Mouse (Mus musculus) brain, adult 2 months (tissue): ENCODE measurements at regions not wholly inside any gene's neighbourhood (a gene's known extent, or its start where the extent isn't known, plus 50 kb on each side); places are given as distances from the start of the nearest gene placed in this dataset.

Experiments
- DNase-seq: peaks from one replicate; pipeline ENCODE4 v3.0.0; 2011; ENCODE audit warnings: low read depth, low spot score

DNA sequence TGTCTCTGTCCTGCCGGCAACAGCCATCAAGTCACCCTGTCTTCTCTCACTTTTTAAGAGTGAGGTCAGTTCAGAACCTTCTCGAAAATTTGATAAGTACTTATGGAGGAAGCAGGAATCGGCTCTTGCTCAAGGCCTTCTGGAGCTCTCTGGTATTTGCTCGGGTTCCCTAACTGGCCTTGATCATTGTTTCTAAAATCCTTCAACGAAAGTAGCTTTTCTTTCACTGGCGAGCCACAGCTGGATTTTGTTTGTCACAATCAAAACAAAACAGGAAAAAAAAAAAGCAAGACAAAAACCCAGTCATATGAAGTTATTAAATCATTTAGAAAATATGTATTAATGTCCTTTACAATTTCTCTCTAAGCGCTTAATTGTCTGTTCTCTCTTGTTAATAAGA, 156.6 kb upstream of the Tex13c2 start:
- DNase-seq, result no peak

DNA sequence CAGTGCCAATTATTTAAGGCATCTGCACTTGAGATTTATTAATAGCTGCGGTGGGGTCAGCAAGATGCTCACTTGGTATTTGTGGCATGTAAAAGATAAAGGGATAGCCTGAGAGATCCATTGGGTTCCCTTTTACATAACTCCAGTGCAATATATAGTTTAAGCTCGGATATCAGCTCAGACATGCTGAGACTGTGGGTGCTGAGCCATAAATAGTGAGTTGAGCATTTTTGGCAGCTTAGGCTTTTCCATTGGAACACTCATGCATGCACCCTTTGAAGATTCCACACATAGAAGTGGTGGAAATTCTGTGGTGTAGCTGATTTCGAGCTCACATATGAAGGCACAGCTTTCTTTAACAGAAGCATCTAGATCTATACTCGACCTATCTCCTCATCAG, 155.9 kb upstream of the Tex13c2 start:
- DNase-seq, result peak; percentile 72

DNA sequence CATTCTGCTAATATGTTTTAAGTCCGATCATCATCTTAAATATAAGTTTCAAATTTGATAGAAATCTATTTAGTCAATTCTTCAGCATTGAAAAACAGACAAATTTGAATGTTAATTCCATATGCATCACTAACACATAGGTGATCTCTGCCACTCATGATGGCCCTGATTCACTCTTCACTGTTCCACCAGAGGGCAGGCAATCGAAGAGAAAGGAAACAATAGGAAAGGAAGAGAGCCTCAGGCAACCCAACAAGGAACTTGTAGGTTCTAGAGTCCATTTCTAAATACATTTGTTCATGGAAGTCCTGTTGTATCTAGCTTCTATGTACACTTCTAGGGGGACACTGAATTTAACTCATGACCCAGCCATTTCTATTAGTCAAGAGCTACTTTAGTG, 154.7 kb upstream of the Tex13c2 start:
- no peak for DNase-seq

DNA sequence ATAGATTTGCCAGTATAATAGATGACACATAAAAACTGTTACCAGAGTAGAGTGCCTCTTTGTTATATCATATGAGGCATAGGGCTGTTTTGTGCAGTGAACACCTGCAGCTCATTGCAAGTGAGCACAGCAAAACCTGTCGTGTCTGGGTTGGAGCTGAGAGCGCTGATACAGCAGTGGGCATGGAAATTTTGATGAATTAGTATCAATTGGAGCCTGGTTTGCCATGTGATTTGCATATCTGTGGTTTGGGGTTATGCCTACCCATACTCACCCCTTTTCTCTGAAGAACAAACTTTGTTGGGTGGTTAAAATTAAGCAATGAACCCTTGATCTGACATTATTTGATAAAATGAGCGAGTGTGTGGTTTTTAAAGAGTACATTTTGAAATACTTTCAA, 152.7 kb upstream of the Tex13c2 start:
- no peak for DNase-seq

DNA sequence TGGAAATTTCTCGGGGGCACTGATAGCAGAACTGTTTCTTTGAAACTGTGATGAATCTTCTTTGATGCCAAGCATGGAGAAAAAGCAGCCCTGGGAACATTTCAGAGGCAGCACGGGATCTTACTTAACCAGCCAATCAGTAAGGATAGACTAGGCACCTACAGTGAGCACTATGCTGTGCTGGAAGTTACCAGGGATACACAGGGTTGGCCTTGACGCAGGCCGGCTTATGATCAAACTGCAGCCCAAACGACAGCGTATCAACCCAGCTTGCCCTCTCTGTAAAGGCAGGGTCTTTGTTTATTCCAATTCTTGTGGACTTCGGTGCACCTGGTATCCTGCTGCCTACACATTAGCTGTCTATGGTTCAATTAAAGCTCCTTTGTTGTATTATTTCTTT, 147.1 kb upstream of the Tex13c2 start:
- DNase-seq, result no peak

DNA sequence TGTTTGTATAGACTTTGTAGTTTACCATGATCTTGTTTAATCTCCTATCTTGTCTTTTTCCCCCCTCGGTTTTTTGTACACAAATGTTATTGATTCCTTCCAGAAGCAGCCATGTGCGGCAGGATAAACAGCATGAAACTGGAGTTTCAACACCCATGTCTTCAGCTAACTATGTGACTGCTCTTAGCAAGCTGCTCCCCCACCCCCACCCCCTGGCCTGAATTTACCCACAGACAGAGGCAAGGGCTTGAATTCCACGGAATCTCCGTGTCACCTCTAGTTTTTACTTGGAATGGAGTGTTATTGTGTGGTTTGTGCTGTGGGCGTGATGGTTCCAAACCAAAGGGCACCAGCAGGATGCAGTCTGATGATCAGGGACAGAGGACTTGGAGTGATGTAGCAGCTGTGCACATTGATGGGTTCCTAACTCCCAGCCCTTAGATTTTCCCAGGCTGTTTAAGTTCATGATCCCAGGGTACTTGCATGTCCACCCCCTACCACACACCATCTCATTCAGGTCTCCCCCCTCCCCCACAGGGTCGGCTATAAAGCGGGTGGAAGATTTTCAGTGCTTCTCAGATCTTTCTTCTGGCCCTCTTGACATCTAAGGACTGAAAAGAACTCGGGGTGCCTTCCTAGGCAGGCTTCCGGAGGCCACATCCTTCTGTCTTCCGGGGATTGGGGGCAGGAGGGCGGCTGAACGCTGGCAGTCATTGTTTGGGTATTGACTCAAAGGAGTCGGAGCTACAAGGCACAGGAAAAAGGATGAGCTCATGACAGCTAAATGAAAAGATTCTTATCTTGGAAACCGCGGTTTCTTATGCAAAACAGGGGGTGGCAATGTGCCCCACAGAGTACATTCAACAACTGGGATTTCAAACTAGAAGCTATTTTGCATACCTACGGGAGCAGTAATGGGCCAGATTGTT, 146.3 kb upstream of the Tex13c2 start:
- DNase-seq, result peak; percentile 26

DNA sequence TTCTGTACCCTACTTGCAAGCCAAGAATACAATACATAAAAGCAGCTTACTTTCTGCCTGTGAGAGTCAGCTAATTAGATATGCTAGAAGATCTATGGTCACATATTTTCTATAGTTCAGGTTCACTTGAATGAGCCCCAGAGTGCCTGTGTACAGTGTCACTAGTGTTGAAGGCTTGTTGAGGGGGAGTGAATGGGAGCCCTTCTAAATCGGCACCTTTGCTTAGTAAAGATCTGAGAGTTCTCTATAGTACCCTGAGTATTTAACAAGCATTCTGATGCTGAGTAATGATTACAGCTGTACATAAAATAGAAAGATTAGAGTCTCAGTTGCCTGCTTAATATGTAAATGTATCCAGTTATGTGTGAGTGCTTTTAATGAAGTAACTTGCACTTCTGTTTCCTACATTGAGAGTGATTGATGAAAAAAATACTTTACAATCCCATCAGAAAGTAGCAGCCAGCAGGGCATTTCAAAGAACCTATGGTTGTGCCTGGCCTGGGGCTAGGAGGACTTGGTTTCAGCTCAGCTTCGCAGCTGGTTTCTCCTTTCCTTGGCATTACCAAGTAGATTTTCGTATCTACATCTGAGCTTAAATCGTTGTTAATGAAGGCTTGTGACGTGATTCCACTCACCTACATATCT, 136.8 kb upstream of the Tex13c2 start:
- DNase-seq, result no peak

DNA sequence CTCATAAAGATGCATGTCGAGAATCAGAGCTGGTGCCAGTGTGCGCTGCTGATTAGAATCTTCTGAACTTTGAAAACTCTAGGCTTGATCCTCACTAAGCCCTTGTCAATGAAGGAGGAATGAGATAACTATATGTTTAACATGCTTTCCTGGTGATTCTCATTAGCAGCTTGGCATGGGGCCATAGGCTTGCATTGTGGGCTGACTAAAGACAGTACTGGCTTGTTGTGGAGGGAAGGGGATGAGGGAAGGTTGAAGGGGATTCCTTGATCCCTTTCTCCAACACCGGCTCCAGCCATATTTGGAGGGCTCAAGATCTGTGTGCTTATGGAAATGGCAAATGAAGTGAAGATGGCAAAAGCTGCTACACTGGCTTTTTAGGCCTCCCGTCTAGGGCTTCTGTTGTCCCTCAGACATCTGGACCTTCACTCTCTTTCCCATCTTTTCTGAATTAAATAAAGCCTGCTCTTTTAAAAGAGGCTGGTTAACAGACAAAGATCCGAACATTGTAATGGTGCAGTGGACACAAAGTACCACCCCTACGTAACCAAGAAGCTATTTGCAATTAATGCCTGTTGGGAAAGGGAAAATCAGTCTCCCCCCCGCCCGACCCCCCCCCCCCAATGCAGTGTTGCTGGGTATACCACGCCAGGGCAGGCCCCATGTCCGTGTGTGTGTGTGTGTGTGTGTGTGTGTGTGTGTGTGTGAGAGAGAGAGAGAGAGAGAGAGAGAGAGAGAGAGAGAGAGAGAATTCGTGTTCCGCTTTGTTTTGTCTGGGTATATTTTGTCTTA, 129.9 kb upstream of the Tex13c2 start:
- DNase-seq, result no peak

DNA sequence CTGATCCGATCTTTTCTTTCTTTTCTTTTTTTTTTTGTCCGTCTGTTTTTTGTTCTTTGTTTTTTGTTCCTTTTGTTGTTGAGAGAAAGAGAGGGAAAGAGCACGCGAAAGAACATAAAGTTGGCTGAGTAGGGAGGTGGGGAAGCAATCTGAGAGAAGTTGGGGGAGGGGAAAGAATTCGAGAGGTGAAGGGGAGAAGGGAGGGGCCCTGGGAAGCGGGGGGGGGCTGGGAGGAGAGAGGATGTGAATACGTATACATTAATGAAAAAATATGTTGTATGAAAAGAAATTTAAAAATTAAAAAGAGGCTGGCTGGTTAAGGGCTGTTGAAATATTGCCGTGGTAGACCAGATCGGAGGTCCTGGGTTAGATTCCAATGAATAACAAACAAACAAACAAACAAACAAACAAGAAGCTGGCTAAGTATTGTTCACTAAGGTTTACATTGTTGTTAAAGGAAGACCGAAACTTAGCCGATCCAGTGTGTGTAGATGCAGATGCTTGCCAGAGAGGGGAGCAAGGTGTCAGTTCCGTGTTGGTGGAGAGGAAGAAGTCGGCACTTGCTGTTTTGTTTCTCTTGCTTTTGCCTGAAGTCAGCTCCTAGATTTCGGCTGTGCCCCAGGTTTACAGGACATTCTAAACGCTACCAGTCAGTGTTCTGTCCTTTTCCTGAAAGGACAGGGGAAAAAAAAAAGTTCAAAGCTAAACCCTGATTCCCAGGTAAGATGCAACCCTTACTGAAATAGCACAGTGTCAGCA, 129.1 kb upstream of the Tex13c2 start:
- peak; percentile 59 for DNase-seq

DNA sequence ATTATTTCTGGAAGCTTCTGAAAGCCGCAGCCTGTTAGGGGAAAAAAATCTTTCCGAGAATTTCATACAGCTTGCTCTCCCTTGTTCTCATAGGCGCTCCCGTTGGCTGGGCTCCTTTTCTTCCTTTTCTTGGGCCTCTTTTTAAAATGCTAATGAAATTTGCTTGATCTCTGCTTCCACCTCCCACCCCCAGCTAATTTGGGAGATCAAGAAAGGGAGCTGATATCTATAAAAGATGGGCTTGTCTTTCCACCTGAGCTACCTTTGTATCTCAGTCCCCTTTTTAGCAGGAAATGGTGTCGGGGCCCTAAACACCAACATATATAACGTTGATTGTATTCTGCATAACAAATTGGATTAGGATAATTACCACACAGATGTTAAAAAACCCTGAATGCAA, 128.5 kb upstream of the Tex13c2 start:
- DNase-seq, result no peak

DNA sequence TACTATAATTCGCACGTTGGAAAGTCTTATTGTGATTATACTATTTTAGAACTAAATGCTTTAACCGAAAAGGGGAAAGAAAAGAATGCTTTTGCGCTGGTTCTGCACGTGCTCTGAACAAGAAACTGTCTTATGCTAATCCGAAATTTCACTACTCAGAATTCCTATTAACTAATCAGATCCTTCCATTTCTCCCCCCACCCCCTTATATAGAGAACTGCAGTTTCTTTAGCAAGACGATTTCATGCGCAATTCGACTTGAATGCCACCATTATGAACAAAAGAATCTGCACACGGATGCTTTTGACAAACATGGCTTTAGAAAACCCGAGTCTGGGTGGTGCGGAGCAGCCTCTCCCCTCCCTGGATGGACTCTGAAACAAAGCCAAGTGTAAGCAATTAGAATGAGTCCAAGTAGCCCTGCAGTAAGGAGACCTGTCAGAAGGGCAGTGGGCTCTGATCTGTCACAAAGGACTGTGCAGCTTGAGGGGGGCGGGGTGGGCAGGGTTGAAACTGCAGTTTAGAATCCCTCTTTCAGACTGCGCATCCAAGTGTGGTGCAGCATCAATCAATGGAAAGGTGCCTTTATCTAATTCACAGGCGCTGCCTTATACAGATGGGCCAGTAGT, 128.0 kb upstream of the Tex13c2 start:
- DNase-seq, result no peak

DNA sequence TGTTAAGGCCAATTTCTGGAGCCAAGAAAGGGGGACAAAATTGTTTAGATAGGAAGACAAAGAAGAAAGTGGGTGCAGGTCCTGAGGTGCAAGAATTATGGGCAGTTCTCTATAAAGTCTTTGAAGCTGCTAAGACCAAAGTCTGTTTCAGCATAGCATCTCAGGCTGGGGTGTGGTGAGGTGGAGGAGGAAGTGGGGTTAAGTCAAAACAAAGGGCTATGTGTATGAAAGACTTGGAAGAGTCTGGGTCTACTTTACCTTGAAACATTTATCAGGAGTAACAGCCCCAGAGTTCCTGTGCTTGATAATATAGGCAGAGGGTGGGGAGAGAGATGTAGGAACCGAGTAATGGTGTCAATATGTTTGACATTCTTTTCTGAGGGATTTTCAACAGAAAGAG, 125.4 kb upstream of the Tex13c2 start:
- DNase-seq, result no peak

DNA sequence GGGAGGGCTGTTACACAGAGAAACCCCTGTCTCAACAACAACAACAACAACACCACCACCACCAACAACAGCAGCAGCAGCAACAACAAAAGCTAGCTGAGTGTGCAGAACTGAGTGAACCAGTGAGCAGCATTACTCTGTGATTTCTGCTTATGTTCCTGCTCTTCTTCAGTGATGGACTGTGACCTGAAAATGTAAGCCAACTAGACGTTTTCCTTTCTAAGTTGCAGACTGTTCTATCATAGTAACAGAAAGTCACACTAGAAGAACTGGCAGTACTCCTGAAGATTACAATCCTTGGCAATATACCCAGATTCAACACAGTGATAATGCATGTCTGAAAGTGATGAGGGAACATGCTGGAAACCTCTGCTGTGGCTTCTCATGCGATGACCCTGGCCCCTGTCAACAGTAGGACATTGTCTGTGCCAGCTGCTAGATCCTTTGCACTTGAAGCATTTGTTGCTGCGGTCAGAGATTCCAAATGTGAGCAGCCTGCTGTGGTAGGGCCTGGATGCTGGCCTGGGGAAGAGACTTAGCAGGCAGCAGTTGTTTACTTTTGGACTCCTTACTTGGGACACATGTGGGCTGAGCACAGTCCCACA, 115.6 kb upstream of the Tex13c2 start:
- peak; percentile 41 for DNase-seq

DNA sequence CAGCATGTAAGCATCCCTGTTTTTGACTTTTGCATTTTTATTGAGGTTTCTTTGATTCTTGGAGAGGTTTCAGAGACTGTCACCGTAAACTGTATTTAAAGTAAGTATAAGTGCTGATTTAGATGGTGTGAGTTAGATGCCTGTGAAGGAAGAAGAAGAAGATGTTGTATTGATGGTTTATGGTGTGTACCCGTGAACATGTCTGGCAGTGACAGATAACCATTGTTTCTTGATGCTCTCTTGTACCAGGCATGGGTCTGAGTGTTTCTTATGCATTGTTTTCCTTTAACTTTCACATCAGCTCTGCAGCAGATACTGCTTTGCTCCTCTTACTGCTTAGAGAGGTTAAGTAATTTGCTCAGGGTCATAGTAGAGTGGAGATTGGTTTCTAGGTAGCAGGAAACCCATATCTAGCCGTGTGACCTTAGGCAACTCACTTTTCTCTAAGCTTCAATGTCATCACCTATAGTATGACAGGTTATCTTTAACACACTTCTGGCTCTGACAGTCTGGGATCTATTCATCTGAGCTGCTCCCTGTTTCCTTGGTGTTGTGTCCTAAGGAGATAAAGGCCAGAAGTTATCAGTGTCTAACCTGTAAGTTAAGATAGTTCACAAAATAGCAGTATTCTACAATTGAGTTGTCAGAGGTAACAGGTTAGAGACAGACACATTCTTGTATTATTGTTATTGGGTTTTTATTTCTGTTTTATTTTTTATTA, 95.5 kb upstream of the Tex13c2 start:
- no peak for DNase-seq

DNA sequence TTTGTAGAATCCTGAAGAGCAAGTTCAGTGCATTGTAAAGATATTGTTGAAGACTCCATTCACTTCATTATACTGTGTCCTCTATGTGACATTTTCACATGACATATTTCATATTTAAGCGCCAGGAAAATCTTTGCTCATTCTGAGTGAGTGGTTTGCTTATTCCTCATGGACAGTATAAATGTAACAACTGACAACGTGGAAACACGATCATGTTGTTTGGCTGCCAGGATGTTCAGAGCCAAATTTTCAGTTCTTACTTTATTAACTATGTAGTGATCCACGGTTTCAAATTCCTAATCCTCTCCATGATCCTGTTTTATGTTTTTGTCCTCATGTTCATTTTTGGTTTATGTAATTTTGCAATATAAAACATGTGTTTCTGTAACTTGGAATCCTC, 93.0 kb upstream of the Tex13c2 start:
- DNase-seq, result no peak

DNA sequence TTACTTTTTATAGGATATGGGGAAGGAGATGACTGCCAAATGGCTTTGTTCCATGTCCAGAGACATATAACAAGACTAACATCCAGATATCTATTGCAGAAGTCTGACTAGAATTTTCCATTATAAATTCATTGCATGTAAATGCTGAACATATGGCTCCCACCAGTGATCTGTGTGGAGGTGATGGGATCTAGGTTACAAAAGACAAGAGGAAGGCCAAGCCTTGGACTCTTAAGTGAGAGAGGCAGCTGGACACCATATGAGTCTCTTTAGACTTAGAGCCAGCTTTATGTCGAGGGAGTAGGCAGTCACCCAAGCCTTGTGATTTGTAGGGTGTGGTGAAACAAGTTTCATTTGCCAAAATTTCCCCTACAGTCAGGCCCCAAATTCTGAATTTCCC, 90.7 kb upstream of the Tex13c2 start:
- DNase-seq, result peak; percentile 31

DNA sequence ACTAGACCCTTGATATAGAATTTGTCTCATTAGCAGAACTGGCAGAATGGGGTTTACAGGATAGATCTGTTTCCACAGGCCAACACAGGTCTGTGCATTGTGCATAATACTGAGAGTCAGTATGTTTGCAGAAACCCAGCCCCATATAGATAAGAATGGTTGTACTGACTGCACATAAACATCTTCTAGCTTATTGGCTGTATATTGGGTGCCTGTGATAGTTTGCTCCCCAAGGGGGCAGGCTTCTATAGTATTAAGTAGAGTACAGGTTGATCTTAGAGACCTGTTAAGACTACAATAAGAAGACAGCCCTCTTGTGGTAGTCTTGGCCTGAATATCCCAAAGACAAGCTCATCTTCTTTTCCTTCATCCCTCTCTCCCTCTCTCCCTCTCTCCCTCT, 90.1 kb upstream of the Tex13c2 start:
- DNase-seq, result peak; percentile 1

DNA sequence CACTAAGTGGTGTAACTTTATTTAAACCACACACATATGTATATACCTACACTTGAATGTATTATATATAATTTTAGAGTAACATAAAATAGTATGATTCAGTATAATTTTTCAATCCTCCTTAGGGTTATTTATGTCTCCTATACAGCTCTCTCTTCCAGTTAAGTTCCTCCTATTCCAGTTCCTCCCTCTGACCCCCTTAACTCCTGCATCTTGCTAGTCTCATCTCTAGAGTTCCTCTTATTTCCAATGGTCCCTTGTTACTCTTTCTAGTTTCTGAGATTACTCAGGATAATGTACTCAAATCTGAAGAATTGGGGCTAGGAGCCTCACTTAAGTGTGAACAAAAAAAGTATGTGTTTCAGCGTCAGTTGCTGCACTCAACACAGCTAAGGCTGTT, 88.4 kb upstream of the Tex13c2 start:
- DNase-seq, result no peak

DNA sequence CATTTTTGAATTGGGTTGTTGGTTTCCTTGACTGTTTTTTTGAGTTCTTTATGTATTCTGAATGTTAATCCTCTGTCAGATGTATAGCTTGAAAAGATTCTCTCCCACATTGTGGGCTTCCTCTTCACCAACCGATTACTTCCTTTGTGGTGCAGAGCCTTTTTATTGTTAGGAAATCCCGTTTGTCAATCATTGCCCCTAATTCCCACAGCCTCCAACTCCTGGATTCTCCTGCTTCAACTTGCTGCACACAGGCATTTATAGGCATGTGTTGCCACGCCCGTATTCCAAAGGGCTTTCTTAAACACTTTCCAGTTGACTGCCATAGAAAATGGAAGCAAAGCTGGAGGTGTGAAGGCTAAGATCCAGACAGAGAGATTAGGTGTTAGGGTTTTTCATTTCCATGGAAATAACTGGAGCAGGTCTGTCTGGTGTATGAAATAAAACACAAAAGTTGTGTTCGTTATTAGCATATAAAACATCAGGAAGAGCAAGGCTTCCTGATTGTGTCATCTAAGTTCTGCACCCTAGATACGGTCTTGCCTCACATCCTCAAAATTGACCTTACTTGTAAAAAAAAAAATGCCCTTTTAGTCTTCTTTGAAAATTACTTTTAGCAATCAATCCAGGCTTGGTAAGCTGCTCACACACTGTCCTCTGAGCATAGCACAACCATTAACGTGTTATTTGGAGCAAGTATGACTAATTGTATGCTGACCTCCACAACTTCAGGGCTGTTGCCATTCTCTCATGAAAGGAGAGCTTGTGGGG, 87.7 kb upstream of the Tex13c2 start:
- DNase-seq, result no peak

DNA sequence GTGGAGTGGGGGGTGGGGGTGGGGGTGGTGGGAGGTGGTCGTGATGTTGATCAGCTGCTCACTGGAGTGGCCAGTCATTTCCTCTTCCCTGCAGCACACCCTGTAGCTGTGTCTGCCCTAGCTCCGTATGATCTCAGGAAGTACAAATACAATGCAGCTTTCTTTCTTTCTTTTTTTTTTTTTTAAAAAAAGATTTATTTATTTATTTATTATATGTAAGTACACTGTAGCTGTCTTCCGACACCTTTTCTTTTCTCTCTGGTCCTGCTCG, 87.2 kb upstream of the Tex13c2 start:
- DNase-seq, result no peak
